Mouse (Mus musculus): ENCODE results near the gene Ccdc24. TPM values are rescaled to one million over a fixed set of nuclear protein-coding genes. Genes with fewer than 3 reads are reported as not detected.

The Ccdc24 gene
- total and polyA plus RNA-seq, 3 experiments, result not detected

DNA sequence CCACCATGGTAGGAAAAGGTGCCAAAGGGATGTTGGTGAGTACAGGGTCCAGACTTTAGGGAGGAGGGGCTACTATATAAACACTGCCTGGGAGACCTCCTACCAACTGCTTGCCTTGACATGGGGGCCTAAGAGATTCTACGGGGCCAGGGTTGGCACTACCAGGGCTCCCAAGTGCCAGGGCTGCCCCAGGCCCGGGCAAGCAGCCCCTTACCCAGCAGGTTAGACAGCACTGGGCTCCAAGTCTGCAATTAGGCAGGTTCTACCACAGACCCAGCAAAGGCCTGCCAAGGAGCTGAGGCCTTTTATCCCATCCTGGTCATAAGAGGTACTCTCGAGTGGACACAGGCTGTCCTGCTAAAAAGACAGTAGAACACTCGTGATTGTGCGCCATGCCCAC, 29.3 kb downstream of the Ccdc24 start:
- DNase-seq (ENCODE audit: low spot score), result no peak
- Histone ChIP-seq H3K27me3 (ENCODE audit: insufficient read depth, low read length) (peaks cover 26% of the 10 kb centered on the region), H3K36me3 (replicated peaks) (peaks cover 12% of the 10 kb centered on the region), H3K9me3 (replicated peaks) (no peaks in the 10 kb centered on the region), H3K4me1 (ENCODE audit: insufficient read depth, low read depth, low read length) (peaks cover 3% of the 10 kb centered on the region; the same call in 1 of the 2 replicates), H3K4me3 (ENCODE audit: low read depth, low read length) (no peak overlapping the region)
- TF ChIP-seq POLR2AphosphoS5 (IDR thresholded peaks at IDR 0.05; ENCODE audit: insufficient replicate concordance, low read depth, low read length) (no peak), GATA1 (IDR thresholded peaks at IDR 0.05; ENCODE audit: borderline replicate concordance, low read length) (no peak), GATA2 (IDR thresholded peaks at IDR 0.05; ENCODE audit: borderline replicate concordance, low read depth, low read length) (no peak), CTCF (IDR thresholded peaks at IDR 0.05; ENCODE audit: low read depth, low read length) (no peak), TAL1 (conservative IDR thresholded peaks at IDR 0.05; ENCODE audit: low read depth, low read length) (no peak)
- ATAC-seq (ENCODE audit: extremely low read depth, insufficient number of reproducible peaks, low FRiP score, poor library complexity, severe bottlenecking), result no peak

GRCm38 (mm10) chr4:117841566-117841965, 30.8 kb downstream of the Ccdc24 start:
- Histone ChIP-seq H3K36me3 (replicated peaks) (peaks cover 9% of the 10 kb centered on the region), H3K9me3 (replicated peaks) (no peaks in the 10 kb centered on the region), H3K4me1 (ENCODE audit: insufficient read depth, low read depth, low read length) (peaks cover 14% of the 10 kb centered on the region), H3K27me3 (ENCODE audit: insufficient read depth, low read length) (peaks cover 28% of the 10 kb centered on the region), H3K4me3 (ENCODE audit: low read depth, low read length) (no peak overlapping the region)
- no peak for DNase-seq (ENCODE audit: low spot score)
- no peak for TF ChIP-seq GATA1 (IDR thresholded peaks at IDR 0.05; ENCODE audit: borderline replicate concordance, low read length)
- TF ChIP-seq TAL1 (conservative IDR thresholded peaks at IDR 0.05; ENCODE audit: low read depth, low read length), result no peak
- TF ChIP-seq CTCF (IDR thresholded peaks at IDR 0.05; ENCODE audit: low read depth, low read length), result no peak
- no peak for TF ChIP-seq POLR2AphosphoS5 (IDR thresholded peaks at IDR 0.05; ENCODE audit: insufficient replicate concordance, low read depth, low read length)
- no peak for TF ChIP-seq GATA2 (IDR thresholded peaks at IDR 0.05; ENCODE audit: borderline replicate concordance, low read depth, low read length)
- no peak for ATAC-seq (ENCODE audit: extremely low read depth, insufficient number of reproducible peaks, low FRiP score, poor library complexity, severe bottlenecking)

DNA sequence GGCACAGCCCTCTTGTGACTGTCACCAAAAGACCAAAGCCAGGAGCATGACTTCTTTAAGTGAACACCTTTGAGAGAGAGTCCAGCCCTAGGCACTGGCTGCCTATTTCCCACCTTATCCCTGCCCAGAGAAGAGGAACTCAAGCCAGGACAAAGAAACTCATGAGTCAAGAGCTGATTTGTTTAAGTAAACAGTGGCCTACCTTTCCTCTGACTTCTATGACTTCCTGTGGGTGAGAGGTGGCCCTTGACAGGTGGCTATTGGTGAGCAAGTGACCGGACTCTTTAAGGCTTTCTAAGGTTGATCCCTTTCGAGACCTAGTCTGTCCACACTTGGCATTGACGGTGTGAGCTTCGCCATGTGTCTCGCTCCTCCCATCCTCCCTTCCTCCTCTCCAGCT, 31.5 kb downstream of the Ccdc24 start:
- DNase-seq (ENCODE audit: low spot score) (no peak), ATAC-seq (ENCODE audit: extremely low read depth, insufficient number of reproducible peaks, low FRiP score, poor library complexity, severe bottlenecking) (no peak)
- H3K36me3 ChIP-seq (replicated peaks), result peaks cover 6% of the 10 kb centered on the region
- H3K9me3 ChIP-seq (replicated peaks), result no peaks in the 10 kb centered on the region
- peaks cover 28% of the 10 kb centered on the region for H3K27me3 ChIP-seq (ENCODE audit: insufficient read depth, low read length)
- peaks cover 21% of the 10 kb centered on the region for H3K4me1 ChIP-seq (ENCODE audit: insufficient read depth, low read depth, low read length)
- no peak for TF ChIP-seq CTCF (IDR thresholded peaks at IDR 0.05; ENCODE audit: low read depth, low read length)
- TF ChIP-seq GATA2 (IDR thresholded peaks at IDR 0.05; ENCODE audit: borderline replicate concordance, low read depth, low read length), result no peak
- TF ChIP-seq TAL1 (conservative IDR thresholded peaks at IDR 0.05; ENCODE audit: low read depth, low read length), result no peak
- TF ChIP-seq POLR2AphosphoS5 (IDR thresholded peaks at IDR 0.05; ENCODE audit: insufficient replicate concordance, low read depth, low read length), result no peak
- H3K4me3 ChIP-seq (ENCODE audit: low read depth, low read length), result no peak overlapping the region

- DNase-seq (ENCODE audit: low spot score) (no peak), ATAC-seq (ENCODE audit: extremely low read depth, insufficient number of reproducible peaks, low FRiP score, poor library complexity, severe bottlenecking) (no peak)
- TF ChIP-seq CTCF (IDR thresholded peaks at IDR 0.05; ENCODE audit: low read depth, low read length), result no peak
- TF ChIP-seq GATA1 (IDR thresholded peaks at IDR 0.05; ENCODE audit: borderline replicate concordance, low read length), result no peak
- no peaks in the 10 kb centered on the region for H3K9me3 ChIP-seq (replicated peaks)
- H3K4me3 ChIP-seq (ENCODE audit: low read depth, low read length), result no peak overlapping the region
- H3K4me1 ChIP-seq (ENCODE audit: insufficient read depth, low read depth, low read length), result peaks cover 32% of the 10 kb centered on the region
- no peaks in the 10 kb centered on the region for H3K36me3 ChIP-seq (replicated peaks)
- peaks cover 24% of the 10 kb centered on the region for H3K27me3 ChIP-seq (ENCODE audit: insufficient read depth, low read length)
Observed at GRCm38 (mm10) chr4:117839366-117839765, 33.0 kb downstream of the Ccdc24 start.

- Histone ChIP-seq H3K36me3 (replicated peaks) (no peaks in the 10 kb centered on the region), H3K9me3 (replicated peaks) (no peaks in the 10 kb centered on the region), H3K4me3 (ENCODE audit: low read depth, low read length) (no peak overlapping the region), H3K27me3 (ENCODE audit: insufficient read depth, low read length) (peaks cover 25% of the 10 kb centered on the region), H3K4me1 (ENCODE audit: insufficient read depth, low read depth, low read length) (peaks cover 52% of the 10 kb centered on the region)
- TF ChIP-seq POLR2AphosphoS5 (IDR thresholded peaks at IDR 0.05; ENCODE audit: insufficient replicate concordance, low read depth, low read length), result no peak
- TF ChIP-seq GATA1 (IDR thresholded peaks at IDR 0.05; ENCODE audit: borderline replicate concordance, low read length), result no peak
- no peak for TF ChIP-seq TAL1 (conservative IDR thresholded peaks at IDR 0.05; ENCODE audit: low read depth, low read length)
- TF ChIP-seq CTCF (IDR thresholded peaks at IDR 0.05; ENCODE audit: low read depth, low read length), result no peak
- TF ChIP-seq GATA2 (IDR thresholded peaks at IDR 0.05; ENCODE audit: borderline replicate concordance, low read depth, low read length), result no peak
- ATAC-seq (ENCODE audit: extremely low read depth, insufficient number of reproducible peaks, low FRiP score, poor library complexity, severe bottlenecking) (no peak), DNase-seq (ENCODE audit: low spot score) (no peak)
Observed at GRCm38 (mm10) chr4:117837271-117837670, 35.1 kb downstream of the Ccdc24 start.

DNA sequence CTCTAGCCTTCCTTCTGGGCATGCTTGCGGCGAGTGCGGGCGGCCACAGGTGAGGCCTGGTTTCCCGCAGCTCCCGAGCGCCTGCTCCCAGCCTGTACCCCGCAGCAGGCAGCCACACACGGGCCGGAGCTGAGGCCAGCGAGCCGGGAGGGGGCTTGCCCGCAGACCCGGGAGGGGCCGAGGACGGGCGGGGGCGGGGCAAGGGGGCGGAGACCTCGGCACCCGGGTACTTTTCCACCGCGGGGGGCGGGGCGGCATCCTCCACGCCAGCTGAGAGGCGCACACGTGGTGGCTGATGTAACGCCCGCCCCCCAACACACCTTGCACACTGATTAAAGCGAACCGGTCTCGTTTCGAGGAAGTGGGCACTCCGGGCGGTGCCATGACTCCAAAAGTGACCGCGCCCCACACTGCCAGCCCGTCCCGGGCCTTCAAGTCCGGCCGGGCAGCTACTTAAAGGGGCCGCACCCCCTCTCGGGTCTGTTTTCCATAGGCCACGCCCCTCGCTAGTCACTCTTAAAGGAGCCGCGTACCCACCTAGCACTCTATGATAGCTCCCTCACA, 36.1 kb downstream of the Ccdc24 start:
- Histone ChIP-seq H3K4me3 (ENCODE audit: low read depth, low read length) (peak overlapping the region; percentile 74), H3K36me3 (replicated peaks) (no peaks in the 10 kb centered on the region), H3K9me3 (replicated peaks) (no peaks in the 10 kb centered on the region), H3K4me1 (ENCODE audit: insufficient read depth, low read depth, low read length) (peaks cover 62% of the 10 kb centered on the region), H3K27me3 (ENCODE audit: insufficient read depth, low read length) (peaks cover 25% of the 10 kb centered on the region)
- DNase-seq (ENCODE audit: low spot score) (peak; percentile 88), ATAC-seq (ENCODE audit: extremely low read depth, insufficient number of reproducible peaks, low FRiP score, poor library complexity, severe bottlenecking) (peak; percentile 48)
- TF ChIP-seq CTCF (IDR thresholded peaks at IDR 0.05; ENCODE audit: low read depth, low read length) (no peak), GATA2 (IDR thresholded peaks at IDR 0.05; ENCODE audit: borderline replicate concordance, low read depth, low read length) (no peak), POLR2AphosphoS5 (IDR thresholded peaks at IDR 0.05; ENCODE audit: insufficient replicate concordance, low read depth, low read length) (no peak), GATA1 (IDR thresholded peaks at IDR 0.05; ENCODE audit: borderline replicate concordance, low read length) (no peak), TAL1 (conservative IDR thresholded peaks at IDR 0.05; ENCODE audit: low read depth, low read length) (no peak)
